Mouse (Mus musculus) kidney, adult 2 months (tissue): ENCODE measurements at regions not wholly inside any gene's neighbourhood (a gene's known extent, or its start where the extent isn't known, plus 50 kb on each side); places are given as distances from the start of the nearest gene placed in this dataset.

ENCODE experiments used
- CTCF ChIP-seq: fragments of 200-500 bp; conservative IDR thresholded peaks from 2 replicates; pipeline ENCODE4 v1.5.1; 2011; ENCODE audit warnings: low read depth, mild to moderate bottlenecking, control low read depth, low read length, moderate library complexity, mixed read lengths; ENCODE audit not compliant: insufficient read depth, insufficient read length
- POLR2A ChIP-seq: fragments of 200-500 bp; IDR thresholded peaks from one replicate; pipeline ENCODE4 v1.6.1; 2011; ENCODE audit warnings: low read depth, low read length, control low read depth

GRCm38 (mm10) chr3:120055216-120056154, 271.2 kb upstream of the Ptbp2 start:
- TF ChIP-seq CTCF (no peak), POLR2A (no peak)
